Comparison of ENCODE assay signal across 13 mouse cellular contexts in genomic region chr5:120157115-120157514, GRCm38 (mm10). TPM values are rescaled to one million over a fixed set of nuclear protein-coding genes. Genes with fewer than 3 reads are reported as not detected.
A peak's percentile ranks its signal among the peaks of the same experiment; 100 is the strongest.
DNase-seq lines count a peak whose midpoint lies in the region; ATAC-seq and TF ChIP-seq lines count a peak whose summit lies in the region.
"Had no signal": no experiment of that assay in that cellular context is flagged by ENCODE, and none has a peak within 500 bp of the region (broad histone marks: within the 10 kb centered on the region; RNA-seq: fewer than 3 reads in every experiment).

No protein-coding gene starts in this region.

- ATAC-seq in hindbrain, embryonic 14.5 days (ENCODE audit: low FRiP score), result no peak
- ATAC-seq in midbrain, embryonic 14.5 days (ENCODE audit: low FRiP score, low TSS enrichment), result no peak
- ATAC-seq in erythroid progenitor cell, adult 5-6 weeks (replicated peaks; ENCODE audit: low FRiP score, poor library complexity, severe bottlenecking), result no peak

- intact Hi-C loops in gastrocnemius, adult 2 months (cut with DNase I), result no loop called here
- intact Hi-C loops in gastrocnemius, postnatal 36 days (cut with DNase I), result no loop called here

- no peaks in the 10 kb centered on the region for H3K27me3 ChIP-seq in hindbrain, embryonic 14.5 days (ENCODE audit: control insufficient read depth, insufficient read depth, low read length)
- H3K27me3 ChIP-seq in hindbrain, embryonic 10.5 days (ENCODE audit: insufficient read depth, poor library complexity, severe bottlenecking), result no peaks in the 10 kb centered on the region
- H3K27me3 ChIP-seq in midbrain, embryonic 14.5 days (ENCODE audit: control insufficient read depth, insufficient read depth, low read length), result no peaks in the 10 kb centered on the region
- H3K27me3 ChIP-seq: intestine, embryonic 15.5 days had no signal

- H3K36me3 ChIP-seq in hindbrain, embryonic 14.5 days (replicated peaks; ENCODE audit: control insufficient read depth, insufficient read depth), result no peaks in the 10 kb centered on the region
- peaks cover 4% of the 10 kb centered on the region; the same call in 1 of the 2 replicates for H3K36me3 ChIP-seq in hindbrain, embryonic 10.5 days
- no peaks in the 10 kb centered on the region for H3K36me3 ChIP-seq in midbrain, embryonic 14.5 days (ENCODE audit: control insufficient read depth, insufficient read depth, low read length)

- H3K4me2 ChIP-seq in hindbrain, embryonic 14.5 days (replicated peaks), result no peak overlapping the region
- no peak overlapping the region for H3K4me2 ChIP-seq in midbrain, embryonic 14.5 days (ENCODE audit: low read length)
- H3K4me2 ChIP-seq: intestine, embryonic 15.5 days; lung, embryonic 14.5 days had no signal

- TF ChIP-seq CTCF in gastrocnemius, adult 2 months (IDR thresholded peaks at IDR 0.05), result no peak

- no peaks in the 10 kb centered on the region for H3K9me3 ChIP-seq in hindbrain, embryonic 14.5 days (ENCODE audit: control insufficient read depth, low read length)
- H3K9me3 ChIP-seq in hindbrain, embryonic 10.5 days, result no peaks in the 10 kb centered on the region
- H3K9me3 ChIP-seq in midbrain, embryonic 14.5 days (ENCODE audit: control insufficient read depth, low read length), result no peaks in the 10 kb centered on the region
- H3K9me3 ChIP-seq: intestine, embryonic 15.5 days had no signal

- H3K27ac ChIP-seq in gastrocnemius, adult 2 months, result peak overlapping the region; percentile 64
- H3K27ac ChIP-seq in hindbrain, embryonic 14.5 days, result peak overlapping the region; percentile 72
- no peak overlapping the region for H3K27ac ChIP-seq in hindbrain, embryonic 10.5 days
- H3K27ac ChIP-seq in midbrain, embryonic 14.5 days (replicated peaks; ENCODE audit: low read depth, low read length), result peak overlapping the region; percentile 83
- H3K27ac ChIP-seq: intestine, embryonic 15.5 days had no signal

- peaks cover 21% of the 10 kb centered on the region for H3K4me1 ChIP-seq in hindbrain, embryonic 14.5 days (replicated peaks; ENCODE audit: control insufficient read depth, insufficient read depth, low read length)
- peaks cover 27% of the 10 kb centered on the region for H3K4me1 ChIP-seq in hindbrain, embryonic 10.5 days (replicated peaks)
- H3K4me1 ChIP-seq in midbrain, embryonic 14.5 days (ENCODE audit: control insufficient read depth, insufficient read depth, low read length), result peaks cover 23% of the 10 kb centered on the region

- H3K4me3 ChIP-seq in gastrocnemius, adult 2 months, result peak overlapping the region; percentile 46
- no peak overlapping the region for H3K4me3 ChIP-seq in hindbrain, embryonic 14.5 days (replicated peaks; ENCODE audit: low read length)
- H3K4me3 ChIP-seq in hindbrain, embryonic 10.5 days, result no peak overlapping the region
- H3K4me3 ChIP-seq in midbrain, embryonic 14.5 days (replicated peaks; ENCODE audit: low read depth, low read length), result no peak overlapping the region
- H3K4me3 ChIP-seq: intestine, embryonic 15.5 days; myocyte had no signal

- 76% methylated on average over 3 of the region's 3 CpGs for WGBS in hindbrain, embryonic 14.5 days
- WGBS in hindbrain, embryonic 10.5 days, result 85% methylated on average over 3 of the region's 3 CpGs
- 77% methylated on average over 3 of the region's 3 CpGs for WGBS in midbrain, embryonic 14.5 days

- H3K9ac ChIP-seq in hindbrain, embryonic 14.5 days, result no peak overlapping the region
- H3K9ac ChIP-seq in midbrain, embryonic 14.5 days (replicated peaks; ENCODE audit: low read length), result no peak overlapping the region
- H3K9ac ChIP-seq: intestine, embryonic 15.5 days; lung, embryonic 14.5 days had no signal

- DNase-seq in gastrocnemius, adult 2 months, result no peak
- no peak for DNase-seq in gastrocnemius, postnatal 36 days
- no peak for DNase-seq in hindbrain, embryonic 14.5 days (ENCODE audit: low spot score)
- no peak for DNase-seq in hindbrain, embryonic 10.5 days (ENCODE audit: low spot score)
- DNase-seq in 416B (ENCODE audit: low read depth), result peak; percentile 25
- DNase-seq in midbrain, embryonic 14.5 days, result no peak
- DNase-seq: cerebellum, adult 11 months; cerebellum, postnatal 25 days; thymus, postnatal 36 days had no signal

RNA-seq across cellular contexts. Expression of gene Rbm19, which starts 40.9 kb away (rescaled TPM):
- 10 to 100 TPM; 18.8 to 20.5 TPM for total RNA-seq in gastrocnemius, adult 2 months (2021)
- total RNA-seq in gastrocnemius, postnatal 36 days (2021), result 10 to 100 TPM; 18.4 to 20.8 TPM
- polyA plus RNA-seq in hindbrain, embryonic 14.5 days (2014; fragmentation: Nextera tagmentation; extraction: Ambion mirVana), result 17.5 and 20.2 TPM in 2 replicates
- 27.6 and 31.9 TPM in 2 replicates for polyA plus RNA-seq in hindbrain, embryonic 10.5 days (2016; fragmentation: Nextera tagmentation; extraction: Ambion mirVana)
- polyA plus RNA-seq in midbrain, embryonic 14.5 days (2014; fragmentation: Nextera tagmentation; extraction: Ambion mirVana), result 16.0 and 16.2 TPM in 2 replicates
- 2.9 TPM in 1 of 2 replicates, not detected in the other for total RNA-seq in erythroid progenitor cell, adult 5-6 weeks (2015; ENCODE audit: low replicate concordance)
- total RNA-seq in erythroid progenitor cell, adult 5-6 weeks (2017; ENCODE audit: low replicate concordance), result 3.9 and 4.5 TPM in 2 replicates
